Mouse (Mus musculus): Measurements from ENCODE around the gene Bach2. TPM values are rescaled to one million over a fixed set of nuclear protein-coding genes. Genes with fewer than 3 reads are reported as not detected.
A peak's percentile ranks its signal among the peaks of the same experiment; 100 is the strongest.

Gene Bach2
- total and polyA plus RNA-seq, 2 experiments from 2014 or later: 2.1 to 2.4 TPM

DNA sequence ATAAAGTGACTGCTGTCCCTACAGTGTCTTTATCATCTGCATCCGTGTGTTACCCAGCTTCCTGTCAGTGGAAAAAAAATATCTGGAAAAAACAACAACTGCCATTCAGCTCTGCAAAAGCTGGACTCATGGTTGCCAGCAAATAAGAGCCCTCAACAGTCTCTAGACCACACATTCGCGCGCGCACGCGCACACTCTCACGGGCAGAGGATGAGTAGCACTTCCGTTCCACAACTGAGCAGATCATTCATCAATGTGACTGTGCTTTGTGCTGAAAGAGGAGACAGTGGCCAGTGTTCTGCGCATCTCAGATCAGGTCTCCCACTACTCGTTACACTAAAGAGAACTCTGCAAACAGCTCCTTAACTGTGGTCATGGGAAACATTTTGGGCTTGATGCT lies 265.6 kb downstream of the Bach2 start:
- WGBS: 79% methylated on average over 11 of the region's 11 CpGs
- Histone ChIP-seq H3K36me3 (replicated peaks; ENCODE audit: control insufficient read depth, insufficient read depth, low read length) (no peaks in the 10 kb centered on the region), H3K4me3 (ENCODE audit: low read depth, low read length) (no peak overlapping the region), H3K9me3 (replicated peaks; ENCODE audit: control insufficient read depth, low read length) (no peaks in the 10 kb centered on the region), H3K4me2 (ENCODE audit: low read depth, low read length) (no peak overlapping the region), H3K27ac (ENCODE audit: low read depth) (no peak overlapping the region), H3K27me3 (ENCODE audit: control insufficient read depth, insufficient read depth, low read length) (no peaks in the 10 kb centered on the region), H3K4me1 (ENCODE audit: control insufficient read depth, insufficient read depth) (peaks cover 29% of the 10 kb centered on the region), H3K9ac (replicated peaks; ENCODE audit: low read depth, low read length) (no peak overlapping the region)
- TF ChIP-seq EP300 (IDR thresholded peaks at IDR 0.05; ENCODE audit: low read depth): no peak
- no peak for TF ChIP-seq CTCF (IDR thresholded peaks at IDR 0.05; ENCODE audit: low read depth)
- ATAC-seq (ENCODE audit: insufficient read depth, low read depth): no peak; the same call in 1 of the 2 replicates
- no peak for DNase-seq (ENCODE audit: low spot score)

DNA sequence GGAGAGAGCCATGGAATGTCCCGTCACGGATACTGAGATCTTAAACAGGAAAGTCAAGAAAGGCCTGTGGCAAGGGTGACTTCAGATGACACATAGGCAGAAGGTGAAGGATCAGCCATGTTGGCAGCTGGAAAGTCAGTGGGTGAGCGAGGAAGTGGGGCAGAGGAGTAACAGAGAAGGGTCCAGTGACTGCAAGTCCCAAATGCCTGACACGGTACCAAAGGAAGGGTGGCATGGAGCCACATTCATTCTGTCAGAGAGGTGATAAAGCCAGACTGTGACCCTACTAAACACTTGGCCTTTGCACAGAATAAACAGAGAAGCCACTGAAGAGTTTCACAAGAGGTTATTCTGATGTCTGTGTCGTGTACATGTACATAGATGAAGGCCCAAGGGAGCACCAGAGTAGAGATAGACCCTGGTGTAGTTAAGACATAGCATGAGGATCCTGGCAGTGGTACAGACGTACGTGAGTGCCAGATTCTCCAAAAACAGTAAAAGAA lies 267.8 kb downstream of the Bach2 start:
- peak; percentile 7 for DNase-seq (ENCODE audit: low spot score)

DNA sequence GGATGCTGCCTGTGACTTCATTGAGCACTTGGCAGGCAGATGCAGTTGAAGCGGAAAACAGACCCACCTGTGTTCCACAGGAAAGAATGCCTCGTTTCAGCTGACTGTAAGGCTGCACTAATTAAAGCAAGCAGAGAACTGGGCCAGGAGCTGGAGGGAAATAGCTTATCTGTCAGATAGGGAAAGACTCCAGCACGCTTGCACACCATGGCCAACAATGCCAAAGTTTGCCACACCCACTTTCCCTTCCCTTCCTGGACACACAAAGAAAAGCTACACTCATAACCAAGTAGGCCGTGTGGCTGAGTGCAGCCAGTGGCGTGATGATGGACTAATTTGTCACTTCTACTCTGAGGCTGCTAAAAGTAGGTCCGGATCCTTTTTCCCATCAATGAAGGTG lies 268.4 kb downstream of the Bach2 start:
- Histone ChIP-seq H3K4me2 (ENCODE audit: low read depth, low read length) (no peak overlapping the region), H3K4me1 (ENCODE audit: control insufficient read depth, insufficient read depth) (peaks cover 43% of the 10 kb centered on the region), H3K4me3 (ENCODE audit: low read depth, low read length) (no peak overlapping the region), H3K27ac (ENCODE audit: low read depth) (peak overlapping the region; percentile 44), H3K9me3 (replicated peaks; ENCODE audit: control insufficient read depth, low read length) (no peaks in the 10 kb centered on the region), H3K27me3 (ENCODE audit: control insufficient read depth, insufficient read depth, low read length) (no peaks in the 10 kb centered on the region), H3K9ac (replicated peaks; ENCODE audit: low read depth, low read length) (no peak overlapping the region), H3K36me3 (replicated peaks; ENCODE audit: control insufficient read depth, insufficient read depth, low read length) (no peaks in the 10 kb centered on the region)
- 15% methylated on average over 6 of the region's 6 CpGs for WGBS
- DNase-seq (ENCODE audit: low spot score) (peak; percentile 68), ATAC-seq (ENCODE audit: insufficient read depth, low read depth) (peak; percentile 73)
- no peak for TF ChIP-seq CTCF (IDR thresholded peaks at IDR 0.05; ENCODE audit: low read depth)
- 0 out of 2 replicates have a peak, but pooled peaks have one; percentile 60 for TF ChIP-seq EP300 (IDR thresholded peaks at IDR 0.05; ENCODE audit: low read depth)

More for the DNA sequence above, 267.8 kb downstream of the Bach2 start:
- no peak overlapping the region for H3K4me2 ChIP-seq (ENCODE audit: low read depth, low read length)
- 0 out of 2 replicates have a peak, but pooled peaks have one; percentile 9 for ATAC-seq (ENCODE audit: insufficient read depth, low read depth)
- TF ChIP-seq CTCF (IDR thresholded peaks at IDR 0.05; ENCODE audit: low read depth) (no peak), EP300 (IDR thresholded peaks at IDR 0.05; ENCODE audit: low read depth) (no peak)
- H3K9me3 ChIP-seq (replicated peaks; ENCODE audit: control insufficient read depth, low read length): no peaks in the 10 kb centered on the region
- H3K27ac ChIP-seq (ENCODE audit: low read depth): peak overlapping the region; percentile 44
- no peaks in the 10 kb centered on the region for H3K36me3 ChIP-seq (replicated peaks; ENCODE audit: control insufficient read depth, insufficient read depth, low read length)
- H3K9ac ChIP-seq (replicated peaks; ENCODE audit: low read depth, low read length): no peak overlapping the region
- H3K4me1 ChIP-seq (ENCODE audit: control insufficient read depth, insufficient read depth): peaks cover 43% of the 10 kb centered on the region
- no peaks in the 10 kb centered on the region for H3K27me3 ChIP-seq (ENCODE audit: control insufficient read depth, insufficient read depth, low read length)
- WGBS: 58% methylated on average over 7 of the region's 7 CpGs
- no peak overlapping the region for H3K4me3 ChIP-seq (ENCODE audit: low read depth, low read length)

DNA sequence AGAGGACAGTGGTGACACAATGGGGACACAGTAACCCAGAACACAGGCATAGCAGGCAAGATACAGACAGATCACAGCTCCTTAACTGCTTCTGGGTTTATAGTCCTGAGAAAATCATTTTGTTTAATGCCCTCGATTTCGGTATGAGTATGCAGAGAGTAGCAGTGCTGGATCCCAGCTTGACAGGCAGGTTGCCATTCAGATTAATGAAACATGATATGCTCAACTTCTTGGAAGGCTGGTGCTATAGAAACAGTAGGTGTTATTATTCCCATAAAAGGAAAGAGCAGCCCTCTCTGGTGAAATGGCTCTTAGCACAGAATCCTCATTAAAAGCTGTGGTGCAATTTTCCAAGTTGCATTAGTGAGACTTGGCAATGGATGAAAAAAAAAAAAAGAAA lies 270.0 kb downstream of the Bach2 start:
- Histone ChIP-seq H3K27ac (ENCODE audit: low read depth) (peak overlapping the region; percentile 76), H3K36me3 (replicated peaks; ENCODE audit: control insufficient read depth, insufficient read depth, low read length) (no peaks in the 10 kb centered on the region), H3K4me1 (ENCODE audit: control insufficient read depth, insufficient read depth) (peaks cover 43% of the 10 kb centered on the region), H3K4me2 (ENCODE audit: low read depth, low read length) (no peak overlapping the region), H3K9ac (replicated peaks; ENCODE audit: low read depth, low read length) (no peak overlapping the region), H3K9me3 (replicated peaks; ENCODE audit: control insufficient read depth, low read length) (no peaks in the 10 kb centered on the region), H3K27me3 (ENCODE audit: control insufficient read depth, insufficient read depth, low read length) (no peaks in the 10 kb centered on the region), H3K4me3 (ENCODE audit: low read depth, low read length) (no peak overlapping the region)
- no peak for ATAC-seq (ENCODE audit: insufficient read depth, low read depth)
- WGBS: 40% methylated on average over 2 of the region's 2 CpGs
- DNase-seq (ENCODE audit: low spot score): no peak
- TF ChIP-seq CTCF (IDR thresholded peaks at IDR 0.05; ENCODE audit: low read depth): no peak

DNA sequence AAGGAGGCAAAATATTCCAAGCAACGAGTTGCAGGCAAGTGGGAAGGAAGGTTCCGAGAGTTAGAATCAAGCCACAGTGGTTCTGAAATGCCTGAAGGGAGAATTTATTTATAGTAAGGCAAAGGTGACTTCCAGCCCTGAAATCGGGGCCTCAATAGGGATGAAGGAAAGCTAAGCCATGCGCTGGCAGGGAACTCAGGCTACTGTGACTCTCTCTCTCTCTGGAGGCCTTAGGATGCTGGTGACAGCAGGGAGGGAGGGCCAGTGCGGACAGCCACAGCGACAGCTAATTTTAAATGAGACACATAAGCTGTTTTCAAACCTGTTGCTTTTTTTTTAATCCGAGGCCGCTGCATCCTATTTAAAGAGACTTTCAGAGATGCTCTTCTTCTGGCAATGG lies 270.4 kb downstream of the Bach2 start:
- H3K4me2 ChIP-seq (ENCODE audit: low read depth, low read length): no peak overlapping the region
- H3K9ac ChIP-seq (replicated peaks; ENCODE audit: low read depth, low read length): no peak overlapping the region
- H3K9me3 ChIP-seq (replicated peaks; ENCODE audit: control insufficient read depth, low read length): no peaks in the 10 kb centered on the region
- ATAC-seq (ENCODE audit: insufficient read depth, low read depth): 0 out of 2 replicates have a peak, but pooled peaks have one; percentile 35
- no peaks in the 10 kb centered on the region for H3K36me3 ChIP-seq (replicated peaks; ENCODE audit: control insufficient read depth, insufficient read depth, low read length)
- WGBS: 26% methylated on average over 8 of the region's 8 CpGs
- H3K27ac ChIP-seq (ENCODE audit: low read depth): peak overlapping the region; percentile 76
- peaks cover 43% of the 10 kb centered on the region for H3K4me1 ChIP-seq (ENCODE audit: control insufficient read depth, insufficient read depth)
- no peaks in the 10 kb centered on the region for H3K27me3 ChIP-seq (ENCODE audit: control insufficient read depth, insufficient read depth, low read length)
- TF ChIP-seq CTCF (IDR thresholded peaks at IDR 0.05; ENCODE audit: low read depth) (no peak), EP300 (IDR thresholded peaks at IDR 0.05; ENCODE audit: low read depth) (no peak)
- H3K4me3 ChIP-seq (ENCODE audit: low read depth, low read length): no peak overlapping the region
- peak; percentile 66 for DNase-seq (ENCODE audit: low spot score)

All from heart, postnatal 0 days (tissue).